Mouse (Mus musculus) stomach, embryonic 14.5 days (tissue): Measurements from ENCODE around the gene Myo3b. TPM values are rescaled to one million over a fixed set of nuclear protein-coding genes. Genes with fewer than 3 reads are reported as not detected.

Experiments used
- ATAC-seq: fragments of 200-750 bp; cut with Nextera tagmentation; 2 replicates; pipeline ENCODE4 v1.8.0; 2017; ENCODE audit warnings: low read depth, moderate TSS enrichment; ENCODE audit not compliant: insufficient number of reproducible peaks, insufficient read depth, low FRiP score
- H3K27ac ChIP-seq: fragments of 300-500 bp; sonication (generic); 2 replicates; pipeline ENCODE4 v1.5.1; 2014; ENCODE audit warnings: mild to moderate bottlenecking, low read length, moderate library complexity, mixed read lengths
- H3K27me3 ChIP-seq: fragments of 300-500 bp; sonication (generic); 2 replicates; pipeline ENCODE4 v1.6.1; 2014; ENCODE audit warnings: low read length, control low read depth, mixed read lengths; ENCODE audit not compliant: control insufficient read depth, insufficient read depth
- H3K36me3 ChIP-seq: fragments of 300-500 bp; sonication (generic); 2 replicates; pipeline ENCODE4 v1.6.1; 2014; ENCODE audit warnings: mild to moderate bottlenecking, control low read depth, low read length, moderate library complexity, mixed read lengths; ENCODE audit not compliant: control insufficient read depth, insufficient read depth
- H3K4me1 ChIP-seq: fragments of 300-500 bp; sonication (generic); 2 replicates; pipeline ENCODE4 v1.6.1; 2014; ENCODE audit warnings: low read length, control low read depth, mixed read lengths; ENCODE audit not compliant: control insufficient read depth, insufficient read depth
- H3K4me2 ChIP-seq: fragments of 300-500 bp; sonication (generic); replicated peaks from 2 replicates; pipeline ENCODE4 v1.6.1; 2014; ENCODE audit warnings: low read depth, low read length, control low read depth
- H3K4me3 ChIP-seq: fragments of 300-500 bp; sonication (generic); 2 replicates; pipeline ENCODE4 v1.5.1; 2014; ENCODE audit warnings: low read depth, low read length, control low read depth
- H3K9ac ChIP-seq: fragments of 300-500 bp; sonication (generic); replicated peaks from 2 replicates; pipeline ENCODE4 v1.6.1; 2014; ENCODE audit warnings: low read depth, mild to moderate bottlenecking, control low read depth, low read length, moderate library complexity, mixed read lengths
- H3K9me3 ChIP-seq: fragments of 300-500 bp; sonication (generic); 2 replicates; pipeline ENCODE4 v1.6.1; 2016; ENCODE audit warnings: low read depth, low read length, control low read depth; ENCODE audit not compliant: control insufficient read depth
- WGBS: fragments of 180-500 bp; shearing (Covaris S2); extraction: QIAGEN DNeasy Blood & Tissue Kit; methylation state at CpG from one replicate; pipeline ENCODE4 v1.1.7; 2014; 5-methylcytosine and 5-hydroxymethylcytosine counted together
- polyA plus RNA-seq: library from polyadenylated mRNA; unstranded; fragments of >200 nt; fragmentation: Nextera tagmentation; extraction: Ambion mirVana; gene quantifications from 2 replicates; pipeline ENCODE4 v1.2.1, GENCODE M21; 2014

Myo3b gene
- polyA plus RNA-seq, 1 experiment from 2014 or later, result 0.43 TPM

DNA sequence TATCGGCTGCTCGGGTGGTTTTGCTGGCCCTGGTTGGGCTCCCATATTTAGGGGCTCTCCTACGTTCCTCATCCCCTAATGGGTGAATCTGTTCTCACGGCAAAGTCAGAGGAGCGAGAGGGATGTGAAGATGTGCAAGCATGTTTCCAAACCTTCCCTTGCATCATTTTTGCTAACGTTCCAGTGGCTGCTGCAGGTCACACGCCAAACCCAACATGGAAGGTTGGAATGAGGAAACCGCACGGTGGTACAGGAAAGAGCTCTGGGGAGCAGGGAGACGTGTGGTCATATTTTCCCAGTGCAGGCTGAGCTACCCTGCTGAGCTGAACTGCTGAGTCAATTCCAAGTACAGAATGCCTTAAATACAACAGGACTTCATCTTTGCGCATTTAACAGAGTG is 8.9 kb downstream of the Myo3b start:
- Histone ChIP-seq H3K9ac (no peak overlapping the region), H3K4me3 (no peak overlapping the region), H3K4me1 (no peaks in the 10 kb centered on the region), H3K27ac (no peak overlapping the region), H3K27me3 (no peaks in the 10 kb centered on the region), H3K4me2 (no peak overlapping the region), H3K36me3 (no peaks in the 10 kb centered on the region), H3K9me3 (no peaks in the 10 kb centered on the region)
- ATAC-seq, result no peak
- WGBS, result 83% methylated on average over 11 of the region's 11 CpGs

- no peaks in the 10 kb centered on the region for H3K9me3 ChIP-seq
- H3K27ac ChIP-seq, result no peak overlapping the region
- H3K4me2 ChIP-seq, result no peak overlapping the region
- no peak overlapping the region for H3K9ac ChIP-seq
- no peak overlapping the region for H3K4me3 ChIP-seq
- WGBS, result 79% methylated on average over 9 of the region's 9 CpGs
- H3K4me1 ChIP-seq, result no peaks in the 10 kb centered on the region
- H3K36me3 ChIP-seq, result no peaks in the 10 kb centered on the region
- ATAC-seq, result no peak
- no peaks in the 10 kb centered on the region for H3K27me3 ChIP-seq
Observed at GRCm38 (mm10) chr2:70053803-70054202, 14.9 kb downstream of the Myo3b start.

DNA sequence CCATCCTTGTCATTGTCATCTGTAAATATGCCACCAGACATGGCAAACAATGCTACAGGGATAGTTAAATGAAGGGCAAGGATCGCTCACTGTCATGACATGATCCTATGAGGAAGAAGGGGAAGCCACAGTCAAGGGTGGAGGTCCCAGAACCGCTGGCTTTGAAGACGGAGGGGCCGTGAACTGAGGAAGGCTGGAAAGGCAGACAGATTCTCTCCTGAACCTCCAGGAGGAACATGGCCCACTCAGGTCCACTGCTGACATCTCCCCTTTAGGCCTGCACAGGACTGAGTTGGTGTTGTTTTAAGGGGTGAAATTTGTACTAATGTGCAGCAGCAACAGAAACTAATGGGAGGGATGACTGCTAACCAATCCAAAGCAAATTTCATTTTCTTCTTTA is 19.3 kb downstream of the Myo3b start:
- Histone ChIP-seq H3K27me3 (no peaks in the 10 kb centered on the region), H3K4me3 (no peak overlapping the region), H3K4me1 (no peaks in the 10 kb centered on the region), H3K9me3 (no peaks in the 10 kb centered on the region), H3K27ac (no peak overlapping the region), H3K4me2 (no peak overlapping the region), H3K9ac (no peak overlapping the region), H3K36me3 (no peaks in the 10 kb centered on the region)
- ATAC-seq, result no peak
- WGBS, result 91% methylated on average over 4 of the region's 4 CpGs

GRCm38 (mm10) chr2:70060359-70061345 is 21.7 kb downstream of the Myo3b start:
- no peak for ATAC-seq
- H3K9ac ChIP-seq, result no peak overlapping the region
- H3K36me3 ChIP-seq, result no peaks in the 10 kb centered on the region
- H3K27ac ChIP-seq, result no peak overlapping the region
- H3K9me3 ChIP-seq, result no peaks in the 10 kb centered on the region
- no peaks in the 10 kb centered on the region for H3K27me3 ChIP-seq
- H3K4me3 ChIP-seq, result no peak overlapping the region
- WGBS, result 38% methylated on average over 11 of the region's 11 CpGs
- H3K4me1 ChIP-seq, result no peaks in the 10 kb centered on the region
- H3K4me2 ChIP-seq, result no peak overlapping the region

- Histone ChIP-seq H3K4me2 (no peak overlapping the region), H3K4me1 (no peaks in the 10 kb centered on the region), H3K4me3 (no peak overlapping the region), H3K27ac (no peak overlapping the region), H3K9me3 (no peaks in the 10 kb centered on the region), H3K9ac (no peak overlapping the region), H3K27me3 (no peaks in the 10 kb centered on the region), H3K36me3 (no peaks in the 10 kb centered on the region)
- 82% methylated on average over 6 of the region's 6 CpGs for WGBS
- no peak for ATAC-seq
Observed at GRCm38 (mm10) chr2:70065116-70065515, 26.2 kb downstream of the Myo3b start.

- no peaks in the 10 kb centered on the region for H3K27me3 ChIP-seq
- H3K9ac ChIP-seq, result no peak overlapping the region
- no peak for ATAC-seq
- 52% methylated on average over 7 of the region's 7 CpGs for WGBS
- no peaks in the 10 kb centered on the region for H3K36me3 ChIP-seq
- no peak overlapping the region for H3K4me2 ChIP-seq
- no peak overlapping the region for H3K4me3 ChIP-seq
- no peaks in the 10 kb centered on the region for H3K4me1 ChIP-seq
- no peaks in the 10 kb centered on the region for H3K9me3 ChIP-seq
- no peak overlapping the region for H3K27ac ChIP-seq
Observed at GRCm38 (mm10) chr2:70065729-70066300, 26.9 kb downstream of the Myo3b start.

DNA sequence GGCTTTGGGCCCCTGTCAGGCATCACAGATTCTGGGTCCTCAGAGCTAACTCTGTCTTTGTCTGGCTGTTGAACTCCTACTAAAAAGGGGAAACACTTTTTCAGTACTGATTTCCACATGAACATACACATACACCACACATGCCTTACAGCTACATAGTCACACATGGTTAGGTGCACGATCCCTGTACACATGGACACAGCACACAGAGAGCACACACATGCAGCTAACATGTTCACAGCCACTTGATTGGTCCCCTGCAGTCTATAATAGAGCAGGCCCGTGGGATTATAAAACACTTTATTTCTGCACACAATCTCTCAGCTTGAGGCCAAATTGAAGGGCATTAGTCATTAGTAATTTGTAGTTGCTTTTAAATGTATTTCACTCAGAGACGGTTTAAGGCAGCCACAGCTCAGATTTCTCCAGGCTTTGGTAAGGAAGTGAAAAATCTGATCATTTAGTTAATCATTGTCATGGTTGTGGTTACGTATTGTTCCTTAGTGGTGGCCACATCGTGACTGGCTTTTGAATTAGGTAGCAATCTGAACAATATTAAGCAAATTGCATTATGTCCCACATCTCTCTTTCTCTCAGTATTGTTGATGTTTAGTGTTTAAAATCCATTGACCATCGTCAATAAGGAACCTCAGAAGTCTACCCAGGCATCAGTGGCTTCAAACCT is 27.6 kb downstream of the Myo3b start:
- Histone ChIP-seq H3K4me3 (no peak overlapping the region), H3K4me1 (no peaks in the 10 kb centered on the region), H3K4me2 (no peak overlapping the region), H3K9me3 (no peaks in the 10 kb centered on the region), H3K27ac (no peak overlapping the region), H3K36me3 (no peaks in the 10 kb centered on the region), H3K9ac (no peak overlapping the region), H3K27me3 (no peaks in the 10 kb centered on the region)
- ATAC-seq, result no peak
- 61% methylated on average over 6 of the region's 6 CpGs for WGBS

- WGBS, result 78% methylated on average over 5 of the region's 5 CpGs
- H3K9me3 ChIP-seq, result no peaks in the 10 kb centered on the region
- H3K36me3 ChIP-seq, result no peaks in the 10 kb centered on the region
- ATAC-seq, result peak; percentile 53; the same call in 1 of the 2 replicates
- no peaks in the 10 kb centered on the region for H3K4me1 ChIP-seq
- H3K4me2 ChIP-seq, result no peak overlapping the region
- peak overlapping the region; percentile 44; the same call in 1 of the 2 replicates for H3K27ac ChIP-seq
- no peak overlapping the region for H3K4me3 ChIP-seq
- H3K27me3 ChIP-seq, result no peaks in the 10 kb centered on the region
- no peak overlapping the region for H3K9ac ChIP-seq
Observed at GRCm38 (mm10) chr2:70069861-70070260, 30.9 kb downstream of the Myo3b start.
